Mouse (Mus musculus): ENCODE data around the gene Rita1.

Rita1 gene

GRCm38 (mm10) chr5:120570289-120570897, 42.0 kb downstream of the Rita1 start:
- DNase-seq (ENCODE audit: low spot score in 2 of 2) = no peak

GRCm38 (mm10) chr5:120569791-120570190, 42.6 kb downstream of the Rita1 start:
- DNase-seq (ENCODE audit: low spot score in 2 of 2) = no peak

GRCm38 (mm10) chr5:120568964-120569363, 43.4 kb downstream of the Rita1 start:
- DNase-seq (ENCODE audit: low spot score in 2 of 2) = no peak

- no peak for DNase-seq (ENCODE audit: low spot score in 2 of 2)
These were observed 44.0 kb downstream of the Rita1 start for GRCm38 (mm10) chr5:120568336-120568768.

- no peak for DNase-seq (ENCODE audit: low spot score in 2 of 2)
These were observed 44.6 kb downstream of the Rita1 start for GRCm38 (mm10) chr5:120567761-120568211.

- DNase-seq (ENCODE audit: low spot score in 2 of 2) = no peak
These were observed 45.1 kb downstream of the Rita1 start for GRCm38 (mm10) chr5:120567253-120567701.

GRCm38 (mm10) chr5:120566681-120567252, 45.6 kb downstream of the Rita1 start:
- no peak for DNase-seq (ENCODE audit: low spot score in 2 of 2)

GRCm38 (mm10) chr5:120566101-120566500, 46.3 kb downstream of the Rita1 start:
- DNase-seq (ENCODE audit: low spot score in 2 of 2) = no peak

- DNase-seq (ENCODE audit: low spot score in 2 of 2) = no peak
These were observed 47.1 kb downstream of the Rita1 start for GRCm38 (mm10) chr5:120565171-120565905.

- no peak for DNase-seq (ENCODE audit: low spot score in 2 of 2)
These were observed 48.5 kb downstream of the Rita1 start for GRCm38 (mm10) chr5:120563914-120564311.

GRCm38 (mm10) chr5:120562956-120563913, 49.2 kb downstream of the Rita1 start:
- DNase-seq (ENCODE audit: low spot score in 2 of 2) = no peak

GRCm38 (mm10) chr5:120560616-120561311, 51.6 kb downstream of the Rita1 start:
- no peak for DNase-seq (ENCODE audit: low spot score in 2 of 2)

GRCm38 (mm10) chr5:120560129-120560615, 52.2 kb downstream of the Rita1 start:
- DNase-seq (ENCODE audit: low spot score in 2 of 2) = no peak

- DNase-seq (ENCODE audit: low spot score in 2 of 2) = peak; percentile 54 to 58
These were observed 53.6 kb downstream of the Rita1 start for GRCm38 (mm10) chr5:120558762-120559161.

GRCm38 (mm10) chr5:120558041-120558440, 54.3 kb downstream of the Rita1 start:
- DNase-seq (ENCODE audit: low spot score in 2 of 2) = no peak

GRCm38 (mm10) chr5:120555871-120556270, 56.5 kb downstream of the Rita1 start:
- DNase-seq (ENCODE audit: low spot score in 2 of 2) = no peak

- DNase-seq (ENCODE audit: low spot score in 2 of 2) = no peak
These were observed 61.7 kb downstream of the Rita1 start for GRCm38 (mm10) chr5:120550673-120551072.

- no peak for DNase-seq (ENCODE audit: low spot score in 2 of 2)
These were observed 62.3 kb downstream of the Rita1 start for GRCm38 (mm10) chr5:120550137-120550536.

GRCm38 (mm10) chr5:120548236-120548850, 64.0 kb downstream of the Rita1 start:
- no peak for DNase-seq (ENCODE audit: low spot score in 2 of 2)

Data from spleen, postnatal 36 days (tissue).